Mouse (Mus musculus): ENCODE data around the gene Pgc.

Gene Pgc

GRCm38 (mm10) chr17:47726566-47726965, at the start of gene Pgc:
TSS of gene Pgc (plus strand) at chr17:47726842.
- DNase-seq (ENCODE audit: low spot score), result no peak

- DNase-seq (ENCODE audit: low spot score), result no peak
Measured at GRCm38 (mm10) chr17:47678238-47678637, 48.4 kb upstream of the Pgc start.

- DNase-seq (ENCODE audit: low spot score), result no peak
Measured at GRCm38 (mm10) chr17:47678702-47679101, 47.9 kb upstream of the Pgc start.

GRCm38 (mm10) chr17:47682836-47683235, 43.8 kb upstream of the Pgc start:
- no peak for DNase-seq (ENCODE audit: low spot score)

GRCm38 (mm10) chr17:47687409-47688343, 39.0 kb upstream of the Pgc start:
- DNase-seq (ENCODE audit: low spot score), result peak; percentile 99

GRCm38 (mm10) chr17:47688344-47688607, 38.4 kb upstream of the Pgc start, which contains the start of gene Tomm6:
TSS of gene Tomm6 (minus strand) at chr17:47688386.
- no peak for DNase-seq (ENCODE audit: low spot score)

GRCm38 (mm10) chr17:47688608-47689575, 37.8 kb upstream of the Pgc start, which contains the start of gene Frs3:
TSS of gene Frs3 (plus strand) at chr17:47689030.
- peak; percentile 75 for DNase-seq (ENCODE audit: low spot score)

- no peak for DNase-seq (ENCODE audit: low spot score)
Measured at GRCm38 (mm10) chr17:47689894-47690293, 36.7 kb upstream of the Pgc start.

GRCm38 (mm10) chr17:47691650-47692049, 35.0 kb upstream of the Pgc start:
- DNase-seq (ENCODE audit: low spot score), result no peak

GRCm38 (mm10) chr17:47693671-47694441, 32.8 kb upstream of the Pgc start:
- no peak for DNase-seq (ENCODE audit: low spot score)

- no peak for DNase-seq (ENCODE audit: low spot score)
Measured at GRCm38 (mm10) chr17:47694442-47694502, 32.4 kb upstream of the Pgc start, which contains the start of gene Gm21981. TSS of gene Gm21981 (minus strand) at chr17:47694455.

GRCm38 (mm10) chr17:47694503-47695336, 31.9 kb upstream of the Pgc start, which contains the start of gene Prickle4:
TSS of gene Prickle4 (minus strand) at chr17:47694736.
- DNase-seq (ENCODE audit: low spot score), result peak; percentile 98

GRCm38 (mm10) chr17:47695337-47695710, 31.3 kb upstream of the Pgc start:
- no peak for DNase-seq (ENCODE audit: low spot score)

GRCm38 (mm10) chr17:47698156-47698555, 28.5 kb upstream of the Pgc start:
- DNase-seq (ENCODE audit: low spot score), result no peak

- no peak for DNase-seq (ENCODE audit: low spot score)
Measured at GRCm38 (mm10) chr17:47699055-47699454, 27.6 kb upstream of the Pgc start.

GRCm38 (mm10) chr17:47701793-47702192, 24.8 kb upstream of the Pgc start:
- DNase-seq (ENCODE audit: low spot score), result no peak

- no peak for DNase-seq (ENCODE audit: low spot score)
Measured at GRCm38 (mm10) chr17:47702548-47703345, 23.9 kb upstream of the Pgc start.

- DNase-seq (ENCODE audit: low spot score), result no peak
Measured at GRCm38 (mm10) chr17:47703556-47703955, 23.1 kb upstream of the Pgc start.

- no peak for DNase-seq (ENCODE audit: low spot score)
Measured at GRCm38 (mm10) chr17:47704692-47705091, 21.9 kb upstream of the Pgc start.

GRCm38 (mm10) chr17:47706196-47706595, 20.4 kb upstream of the Pgc start:
- no peak for DNase-seq (ENCODE audit: low spot score)

- no peak for DNase-seq (ENCODE audit: low spot score)
Measured at GRCm38 (mm10) chr17:47707961-47708360, 18.7 kb upstream of the Pgc start.
